ENCODE assay signal across 23 mouse cellular contexts in genomic region chr4:131796312-131797080, GRCm38 (mm10). TPM values are rescaled to one million over a fixed set of nuclear protein-coding genes. Genes with fewer than 3 reads are reported as not detected.
A peak's percentile ranks its signal among the peaks of the same experiment; 100 is the strongest.
DNase-seq lines count a peak whose midpoint lies in the region; ATAC-seq and TF ChIP-seq lines count a peak whose summit lies in the region.
"Had no signal": no experiment of that assay in that cellular context is flagged by ENCODE, and none has a peak within 500 bp of the region (broad histone marks: within the 10 kb centered on the region; RNA-seq: fewer than 3 reads in every experiment).

No protein-coding gene starts in this region.

- H3K4me1 ChIP-seq in intestine, embryonic 16.5 days (ENCODE audit: control insufficient read depth, insufficient read depth, low read length): no peaks in the 10 kb centered on the region
- H3K4me1 ChIP-seq: heart, embryonic 13.5 days; kidney, embryonic 15.5 days; lung, embryonic 15.5 days; neural tube, embryonic 13.5 days had no signal

- intact Hi-C loops in heart, postnatal 25 days (cut with DNase I): no loop called here

- peak; percentile 57 to 62 for DNase-seq in cerebellum, postnatal 14 days
- no peak for DNase-seq in cerebellum, adult 8-10 months
- DNase-seq in heart, adult 8-10 months (ENCODE audit: low spot score): peak; percentile 6
- DNase-seq in heart, postnatal 25 days (ENCODE audit: low spot score): no peak
- peak in 1 of 2 experiments; percentile 33 for DNase-seq in layer of hippocampus, adult 2 months (ENCODE audit: low spot score in 2 of 2)
- DNase-seq in layer of hippocampus, adult 9-10 months (ENCODE audit: low spot score): no peak
- DNase-seq in layer of hippocampus, adult 9-11 months: peak; percentile 31
- DNase-seq: adrenal gland, adult 8-10 months; cerebellum, adult 11-12 months; kidney, postnatal 4 days; liver, embryonic 13.5 days; lung, postnatal 4 days; thymus, postnatal 14 days had no signal

- peak overlapping the region; percentile 77 for H3K27ac ChIP-seq in layer of hippocampus, adult 2 months
- H3K27ac ChIP-seq in intestine, embryonic 16.5 days (ENCODE audit: low read length): no peak overlapping the region
- H3K27ac ChIP-seq: heart, embryonic 13.5 days; kidney, embryonic 15.5 days; limb, embryonic 12.5 days; liver, embryonic 13.5 days; lung, embryonic 15.5 days; neural tube, embryonic 13.5 days had no signal

- H3K4me2 ChIP-seq in intestine, embryonic 16.5 days (ENCODE audit: low read depth, low read length): no peak overlapping the region
- H3K4me2 ChIP-seq: heart, embryonic 13.5 days; kidney, embryonic 15.5 days; limb, embryonic 12.5 days; liver, embryonic 13.5 days; lung, embryonic 15.5 days; neural tube, embryonic 13.5 days had no signal

- H3K4me3 ChIP-seq in layer of hippocampus, adult 2 months: no peak overlapping the region
- no peak overlapping the region for H3K4me3 ChIP-seq in intestine, embryonic 16.5 days (ENCODE audit: low read length)
- H3K4me3 ChIP-seq: embryonic facial prominence, embryonic 10.5 days; heart, embryonic 13.5 days; kidney, embryonic 15.5 days; limb, embryonic 12.5 days; liver, embryonic 13.5 days; lung, embryonic 15.5 days; neural tube, embryonic 13.5 days had no signal

- H3K9me3 ChIP-seq in intestine, embryonic 16.5 days (ENCODE audit: control insufficient read depth, low read length): no peaks in the 10 kb centered on the region
- H3K9me3 ChIP-seq: embryonic facial prominence, embryonic 10.5 days; heart, embryonic 13.5 days; kidney, embryonic 15.5 days; limb, embryonic 12.5 days; liver, embryonic 13.5 days; lung, embryonic 15.5 days; neural tube, embryonic 13.5 days had no signal

- ATAC-seq in intestine, embryonic 16.5 days: no peak
- ATAC-seq: CD4-positive, CD25-positive, alpha-beta regulatory T cell, adult 4 months; intestine, postnatal 0 days; Patski had no signal

- TF ChIP-seq CTCF in layer of hippocampus, adult 2 months (conservative IDR thresholded peaks at IDR 0.05): no peak

- no peaks in the 10 kb centered on the region for H3K27me3 ChIP-seq in intestine, embryonic 16.5 days (replicated peaks; ENCODE audit: control insufficient read depth, insufficient read depth, low read length)
- H3K27me3 ChIP-seq: kidney, embryonic 15.5 days; limb, embryonic 12.5 days; liver, embryonic 13.5 days; lung, embryonic 15.5 days; neural tube, embryonic 13.5 days; Patski had no signal

- H3K36me3 ChIP-seq in intestine, embryonic 16.5 days (ENCODE audit: control insufficient read depth, insufficient read depth, low read length): no peaks in the 10 kb centered on the region
- H3K36me3 ChIP-seq: heart, embryonic 13.5 days; liver, embryonic 13.5 days; lung, embryonic 15.5 days; neural tube, embryonic 13.5 days had no signal

- no peak overlapping the region for H3K9ac ChIP-seq in intestine, embryonic 16.5 days (ENCODE audit: low read depth, low read length)
- H3K9ac ChIP-seq: heart, embryonic 13.5 days; kidney, embryonic 15.5 days; limb, embryonic 12.5 days; liver, embryonic 13.5 days; lung, embryonic 15.5 days; neural tube, embryonic 13.5 days had no signal

- 76% methylated on average over 14 of the region's 14 CpGs for WGBS in intestine, embryonic 16.5 days

RNA-seq across cellular contexts. Expression of gene Ptpru, which starts 41.6 kb away (rescaled TPM):
- total RNA-seq in heart, adult 8-10 months (2022): 1 to 10 TPM; 4.5 to 9.7 (median 5.7) TPM
- total RNA-seq in heart, postnatal 25 days (2021): 1 to 10 TPM; 2.8 to 7.4 TPM
- total RNA-seq in layer of hippocampus, adult 2 months (2021): 100 to 1,000 TPM; 101 to 108 TPM
- 4.7 and 4.8 TPM in 2 replicates for polyA plus RNA-seq in intestine, embryonic 16.5 days (2015; fragmentation: Nextera tagmentation; extraction: Ambion mirVana)
- polyA plus RNA-seq: CD4-positive, CD25-positive, alpha-beta regulatory T cell, adult 4 months had no signal

RNA-seq across cellular contexts. Expression of gene Mecr, which starts 46.8 kb away (rescaled TPM):
- total RNA-seq in heart, adult 8-10 months (2022): 10 to 100 TPM; 24.4 to 27.9 (median 25.5) TPM
- total RNA-seq in heart, postnatal 25 days (2021): 10 to 100 TPM; 25.5 to 26.5 TPM
- total RNA-seq in layer of hippocampus, adult 2 months (2021): 10 to 100 TPM; 33.1 to 35.8 TPM
- polyA plus RNA-seq in intestine, embryonic 16.5 days (2015; fragmentation: Nextera tagmentation; extraction: Ambion mirVana): 81.6 and 86.6 TPM in 2 replicates

Comparison
In these comparisons a context has a peak if more than half of its experiments do, and no peak if none do; other contexts are left out.
1. DNase-seq: peak in cerebellum, postnatal 14 days (2 of 2), heart, adult 8-10 months (single experiment) and layer of hippocampus, adult 9-11 months (single experiment); none in cerebellum, adult 8-10 months (single experiment), heart, postnatal 25 days (single experiment) and layer of hippocampus, adult 9-10 months (single experiment).
2. RNA of gene Ptpru, which starts 41.6 kb away (total RNA-seq): 101 to 108 TPM in layer of hippocampus, adult 2 months; 2.8 to 7.4 TPM in heart, postnatal 25 days and 4.5 to 9.7 TPM in heart, adult 8-10 months; every median in the first group is over 4 times any median in the second.